Mouse (Mus musculus): ENCODE measurements around the gene Arhgef33.

Arhgef33 gene

GRCm38 (mm10) chr17:80446470-80446869 lies 139.3 kb downstream of the Arhgef33 start:
- DNase-seq (ENCODE audit: low spot score), result no peak

Data from urinary bladder, postnatal 14 days (tissue).